Mouse (Mus musculus): ENCODE measurements around the gene Ceacam9.

DNA sequence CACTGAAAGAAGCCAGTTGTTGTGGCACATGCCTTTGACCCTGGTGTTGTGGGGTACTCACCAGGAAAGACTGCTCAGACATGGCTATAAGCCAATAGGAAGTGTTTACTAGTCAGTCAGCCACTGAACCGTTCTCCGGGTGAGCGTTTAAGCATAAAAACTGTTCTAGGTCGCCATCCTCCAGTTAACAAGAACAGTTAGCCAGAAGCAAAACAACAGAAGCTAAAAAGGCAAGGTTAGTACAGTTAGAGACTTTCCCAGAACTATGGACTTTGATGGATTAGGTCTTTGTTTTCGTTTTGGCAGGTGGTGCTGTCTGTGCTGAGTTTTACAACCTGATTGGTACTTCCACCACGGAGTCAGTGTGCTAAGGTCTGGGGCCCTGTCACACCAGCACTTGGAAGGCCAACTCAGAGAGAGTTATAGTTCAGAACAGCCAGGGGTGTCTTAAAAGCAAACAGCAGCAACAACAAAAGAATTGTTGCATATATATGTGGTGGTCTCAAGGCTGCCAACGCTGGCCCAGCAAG is 10.2 kb downstream of the Ceacam9 start:
- TF ChIP-seq POLR2A (IDR thresholded peaks at IDR 0.05; ENCODE audit: insufficient read depth, low read depth, low read length) = no peak
- no peak for TF ChIP-seq CTCF (IDR thresholded peaks at IDR 0.05; ENCODE audit: insufficient read depth, low read depth, low read length)
